Mouse (Mus musculus): ENCODE results near the gene Gjd2. TPM values are rescaled to one million over a fixed set of nuclear protein-coding genes. Genes with fewer than 3 reads are reported as not detected.

Gene Gjd2
- total RNA-seq, 2 experiments from 2014 or later, result not detected

DNA sequence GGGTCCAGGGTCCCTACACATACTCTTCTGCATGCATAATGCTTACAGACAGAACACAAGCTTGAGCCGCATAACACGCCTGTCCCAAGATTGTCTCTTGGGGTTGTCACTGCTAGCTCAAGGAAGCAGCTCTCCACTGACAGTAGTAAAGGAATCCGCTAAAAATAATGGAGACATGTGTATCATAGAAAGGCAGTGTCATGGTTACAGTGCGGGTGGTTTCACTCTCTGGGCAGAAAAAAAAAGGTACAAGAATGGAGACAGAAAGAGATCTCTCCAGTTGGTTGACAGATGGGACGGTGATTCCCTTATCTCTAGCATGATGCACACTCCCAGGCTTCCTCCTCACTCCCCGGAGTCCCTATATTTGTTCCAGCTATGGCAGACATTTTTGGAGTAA lies 1.4 kb upstream of the Gjd2 start:
- no peak for ATAC-seq (replicated peaks; ENCODE audit: poor library complexity, severe bottlenecking)

DNA sequence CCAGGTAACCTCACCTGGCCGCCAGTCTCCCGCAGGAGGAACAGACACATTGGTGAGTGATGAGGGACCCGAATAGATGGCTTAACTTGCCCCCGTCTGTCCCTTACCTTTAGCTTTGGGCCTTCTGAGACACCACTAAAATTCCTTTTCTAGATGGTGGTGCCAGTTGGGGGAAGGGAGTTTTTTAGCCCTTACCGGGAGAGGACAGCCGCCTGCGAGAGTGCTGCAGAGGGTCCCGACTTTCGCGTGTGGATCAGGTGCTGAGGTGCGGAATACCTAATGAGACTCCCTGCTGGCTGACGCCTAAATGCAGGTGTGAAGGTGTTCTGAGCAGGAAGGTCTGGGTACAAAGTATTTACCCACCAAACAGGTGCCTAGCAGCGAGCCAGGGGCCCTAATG lies 427 bp upstream of the Gjd2 start:
- no peak for ATAC-seq (replicated peaks; ENCODE audit: poor library complexity, severe bottlenecking)

DNA sequence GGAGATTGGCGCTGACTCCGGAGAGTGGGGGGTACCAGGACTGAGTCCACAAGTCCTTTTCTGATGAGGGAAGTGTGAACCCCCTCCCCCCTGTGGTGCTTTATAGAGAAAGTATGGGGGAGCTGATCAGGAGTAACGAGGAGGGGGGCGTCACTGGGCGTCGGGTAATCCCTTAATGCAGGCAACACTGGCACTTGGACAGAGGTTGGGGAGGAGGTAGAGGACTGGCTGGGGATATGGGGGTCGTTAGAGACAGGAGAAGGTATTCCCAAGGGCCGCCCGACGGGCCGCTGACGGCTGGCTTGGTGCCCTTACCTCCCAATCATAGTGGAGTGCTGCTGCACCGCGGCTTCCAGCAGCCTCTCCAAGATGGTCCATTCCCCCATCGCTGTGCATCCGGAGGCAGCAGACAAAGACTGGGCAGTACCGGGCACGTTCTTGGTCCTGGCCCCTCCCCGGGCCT lies 639 bp downstream of the Gjd2 start:
- no peak for ATAC-seq (replicated peaks; ENCODE audit: poor library complexity, severe bottlenecking)

DNA sequence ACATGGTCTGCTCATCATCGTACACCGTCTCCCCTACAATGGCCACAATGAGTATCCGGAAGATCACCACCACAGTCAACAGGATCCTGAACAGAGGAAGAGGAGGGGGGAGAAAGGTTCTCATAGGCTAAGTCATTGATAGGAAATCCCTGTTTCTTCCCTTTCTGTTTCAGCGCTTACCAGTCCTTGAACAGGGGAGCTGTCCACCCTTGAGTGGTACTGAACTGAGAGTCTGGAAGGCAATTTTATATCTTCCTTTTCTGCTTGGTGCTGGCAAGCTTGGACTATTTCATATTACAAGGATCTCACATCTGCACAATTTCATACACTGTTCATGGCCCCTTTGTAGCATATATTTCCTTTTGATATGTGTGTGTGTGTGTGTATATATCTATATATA lies 1.6 kb downstream of the Gjd2 start:
- ATAC-seq (replicated peaks; ENCODE audit: poor library complexity, severe bottlenecking), result peak; percentile 60; the same call in 1 of the 2 replicates

DNA sequence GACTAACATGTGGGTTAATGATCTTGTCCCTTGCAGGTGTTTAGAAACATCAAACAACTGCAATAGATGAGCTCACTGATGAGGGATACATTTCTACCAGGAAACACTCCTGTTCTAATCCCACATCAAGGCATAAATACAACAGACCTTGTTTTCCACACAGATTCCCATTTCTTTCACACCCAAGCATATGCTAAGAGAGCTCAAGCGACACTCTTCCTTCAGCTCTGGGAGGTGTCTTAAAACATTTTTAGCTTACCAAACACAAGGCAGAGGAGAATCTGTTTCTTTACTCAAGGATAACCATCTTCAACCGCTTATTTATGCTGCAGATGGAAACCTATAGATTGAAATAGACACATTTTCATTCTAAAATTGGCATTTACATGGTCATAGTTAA lies 5.1 kb downstream of the Gjd2 start:
- ATAC-seq (replicated peaks; ENCODE audit: poor library complexity, severe bottlenecking), result no peak

DNA sequence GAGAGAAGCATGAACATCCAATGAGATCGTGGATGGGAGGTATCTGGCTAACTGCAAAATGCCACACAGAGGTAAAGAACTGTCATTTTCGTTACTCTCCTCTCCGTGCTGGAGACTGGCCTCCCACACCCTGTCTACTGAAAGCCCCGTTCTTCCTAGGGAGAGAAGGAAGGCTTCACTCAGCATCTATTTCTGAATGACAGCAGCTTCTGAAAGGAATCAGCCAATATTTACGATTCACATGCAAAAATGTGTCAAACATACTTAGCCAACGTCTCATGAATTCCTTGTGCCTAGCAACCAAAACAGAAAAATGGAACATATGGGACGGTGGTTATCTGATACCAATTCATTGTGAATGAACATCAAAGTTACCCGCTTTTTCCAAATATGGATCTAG lies 15.9 kb downstream of the Gjd2 start:
- ATAC-seq (replicated peaks; ENCODE audit: poor library complexity, severe bottlenecking), result no peak

DNA sequence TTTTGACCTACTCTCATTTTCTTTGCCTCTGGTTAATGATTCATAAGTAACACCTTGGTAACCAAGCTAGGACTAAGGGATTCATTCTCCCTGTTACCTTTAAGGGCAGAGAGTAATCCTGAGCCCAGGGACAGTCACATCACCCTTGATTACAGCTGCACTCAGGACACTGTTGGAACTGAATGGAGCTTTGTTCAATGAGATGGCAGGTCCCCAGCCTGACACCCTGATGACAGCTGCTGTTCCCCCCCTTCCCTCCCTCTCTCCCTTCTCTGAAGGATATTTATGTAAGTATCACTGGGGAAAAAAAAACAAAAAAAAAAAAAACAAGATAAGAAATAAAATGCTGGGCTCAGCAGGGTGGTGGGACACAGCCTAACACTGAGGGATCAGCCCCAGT lies 16.5 kb downstream of the Gjd2 start:
- ATAC-seq (replicated peaks; ENCODE audit: poor library complexity, severe bottlenecking), result no peak

DNA sequence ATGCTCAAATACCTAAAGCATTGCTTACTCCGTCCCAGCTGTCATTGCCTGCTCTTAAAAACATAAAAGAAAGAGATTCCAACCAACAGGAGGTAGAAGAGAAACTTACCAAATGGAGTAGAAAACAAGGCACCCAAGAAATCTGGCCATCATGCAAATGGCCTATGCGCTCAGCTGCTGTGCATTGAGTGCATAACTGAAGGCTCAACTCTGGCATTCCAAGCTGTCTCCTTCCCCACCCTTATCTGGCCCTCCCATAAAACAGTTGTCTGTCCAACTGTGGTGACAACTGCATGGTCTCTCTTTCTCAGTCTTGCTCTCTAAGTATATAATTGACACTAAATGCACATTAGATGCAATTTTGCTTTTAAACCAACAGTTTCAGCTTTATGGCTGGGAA lies 28.5 kb downstream of the Gjd2 start:
- no peak for ATAC-seq (replicated peaks; ENCODE audit: poor library complexity, severe bottlenecking)

DNA sequence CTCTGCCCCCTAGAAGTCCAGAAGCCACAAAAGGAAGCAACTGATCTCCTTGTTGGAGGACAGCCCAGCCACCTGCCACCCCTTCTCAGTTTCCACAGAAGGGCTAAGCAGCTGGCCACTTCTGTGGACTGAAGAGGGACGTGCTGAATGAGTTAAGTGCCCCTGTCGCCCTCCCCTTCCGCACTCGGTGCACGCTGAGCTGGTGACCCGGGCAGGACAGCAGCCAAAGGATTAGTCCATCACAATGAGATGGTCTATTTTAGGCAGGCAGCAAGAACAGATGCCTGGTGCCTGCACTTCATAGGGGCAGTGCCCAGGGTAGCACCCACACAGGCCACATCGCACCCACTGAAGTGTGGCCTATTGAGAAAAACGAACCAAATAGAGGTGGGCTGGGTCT lies 32.8 kb downstream of the Gjd2 start:
- no peak for ATAC-seq (replicated peaks; ENCODE audit: poor library complexity, severe bottlenecking)

DNA sequence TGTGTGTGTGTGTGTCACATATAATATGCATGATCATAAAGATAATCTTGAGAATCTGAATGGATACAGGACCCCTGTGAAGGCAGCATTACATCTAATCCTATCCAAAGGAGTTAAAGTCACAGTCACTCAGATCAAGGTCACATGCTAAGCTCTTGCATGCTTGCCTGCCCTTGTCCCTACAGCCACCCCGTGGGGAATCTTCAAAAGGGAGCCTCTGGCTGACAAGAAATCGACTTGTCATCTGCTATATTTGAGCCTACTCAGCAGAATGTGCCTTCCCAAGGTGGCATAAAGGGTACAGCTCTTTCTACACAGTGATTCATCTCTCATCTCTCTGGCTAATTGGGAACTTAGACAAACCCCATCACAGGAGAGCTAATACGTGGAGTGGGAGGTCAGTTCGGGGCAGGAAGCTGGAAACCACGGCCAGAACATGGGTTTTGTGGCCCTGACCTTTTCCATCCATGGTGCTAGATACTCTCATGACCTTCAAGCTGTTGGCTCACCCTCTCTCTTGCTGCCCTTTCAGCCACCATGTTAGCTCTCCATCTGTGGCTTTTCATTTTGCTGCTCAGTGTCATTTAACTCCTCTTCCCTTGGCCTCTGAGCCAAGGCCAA lies 35.2 kb downstream of the Gjd2 start:
- ATAC-seq (replicated peaks; ENCODE audit: poor library complexity, severe bottlenecking), result no peak

DNA sequence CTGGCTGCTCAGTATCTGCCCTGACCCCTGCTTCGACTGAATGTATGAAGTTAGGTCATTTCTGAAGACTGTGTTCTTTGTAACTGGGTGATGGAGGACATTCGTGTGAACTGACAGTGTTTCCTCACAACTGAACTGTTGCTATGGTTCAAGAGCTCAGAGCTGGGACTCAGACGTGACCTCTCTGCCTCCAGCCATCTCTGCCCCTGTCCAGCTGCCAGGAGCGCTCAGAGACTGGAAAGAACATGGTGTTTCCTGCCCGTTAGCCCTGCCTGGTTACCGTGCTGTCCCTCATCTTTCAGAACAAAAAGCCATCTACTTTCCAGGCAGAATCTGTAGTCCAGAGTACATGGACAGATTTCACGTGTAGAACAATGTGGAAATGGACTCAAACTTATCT lies 39.5 kb downstream of the Gjd2 start:
- ATAC-seq (replicated peaks; ENCODE audit: poor library complexity, severe bottlenecking), result no peak

DNA sequence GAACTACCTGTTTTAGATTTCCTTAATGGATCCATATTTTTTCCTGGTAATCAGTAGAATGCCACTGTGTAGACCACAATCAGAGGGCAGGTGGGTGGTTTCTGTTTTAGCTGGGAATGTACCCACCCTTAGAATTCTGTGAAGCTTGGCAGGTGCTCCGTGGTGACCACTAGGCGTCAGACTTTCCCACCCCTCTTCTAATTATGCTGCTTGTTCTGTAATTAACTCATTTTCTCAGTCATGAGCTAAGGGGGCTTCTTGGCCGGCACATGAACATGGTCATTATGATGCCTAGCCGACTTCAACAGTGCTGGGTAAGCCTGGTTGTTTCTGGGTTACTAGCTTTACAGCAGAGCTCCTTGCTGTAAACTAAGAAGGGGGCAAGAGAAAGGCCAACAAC lies 47.0 kb downstream of the Gjd2 start:
- ATAC-seq (replicated peaks; ENCODE audit: poor library complexity, severe bottlenecking), result no peak

Other genes with a start within 250 kb of the Gjd2 start
- gene Scg5, start 184.5 kb downstream of the Gjd2 start, total RNA-seq (2014; fragmentation: Nextera tagmentation), result 2.8 TPM in 1 of 2 replicates, not detected in the other
- 0.52 TPM in 1 of 2 replicates, not detected in the other for gene Scg5, start 184.5 kb downstream of the Gjd2 start, total RNA-seq (2017)
- 38.8 and 47.1 TPM in 2 replicates for gene Arhgap11a, start 165.0 kb downstream of the Gjd2 start, total RNA-seq (2014; fragmentation: Nextera tagmentation)
- 43.6 and 46.7 TPM in 2 replicates for gene Arhgap11a, start 165.0 kb downstream of the Gjd2 start, total RNA-seq (2017)
- gene Actc1, start 39.9 kb upstream of the Gjd2 start, total RNA-seq (2014; fragmentation: Nextera tagmentation), result not detected in 2 replicates
- gene Actc1, start 39.9 kb upstream of the Gjd2 start, total RNA-seq (2017), result not detected in 2 replicates
- gene Aqr, start 173.4 kb upstream of the Gjd2 start, total RNA-seq (2014; fragmentation: Nextera tagmentation), result 53.7 and 67.1 TPM in 2 replicates
- gene Aqr, start 173.4 kb upstream of the Gjd2 start, total RNA-seq (2017), result 51.3 and 58.7 TPM in 2 replicates
- 13.3 and 14.2 TPM in 2 replicates for gene Zfp770, start 187.8 kb upstream of the Gjd2 start, total RNA-seq (2014; fragmentation: Nextera tagmentation)
- 10.3 and 10.8 TPM in 2 replicates for gene Zfp770, start 187.8 kb upstream of the Gjd2 start, total RNA-seq (2017)